In the genomic region with DNA sequence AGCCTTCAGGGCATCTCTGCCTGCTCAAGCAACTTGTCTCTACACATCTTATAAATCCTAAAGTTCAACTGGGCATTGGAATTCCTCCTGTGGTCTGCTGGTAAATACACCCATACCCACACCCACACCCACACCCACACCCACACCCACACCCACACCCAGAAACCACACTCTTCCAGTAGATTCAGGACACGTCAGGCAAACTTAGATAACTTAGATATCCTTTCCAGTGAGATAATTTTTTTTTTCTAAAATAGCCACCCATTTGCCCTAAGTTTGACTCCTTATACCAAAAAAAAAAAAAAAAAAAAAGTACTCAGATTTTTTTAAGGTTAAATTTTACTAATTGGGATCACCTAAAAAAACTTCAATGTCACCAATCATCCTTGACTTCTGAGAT, we compare ENCODE assay signal across 18 mouse cellular contexts.
"Had no signal": no experiment of that assay in that cellular context is flagged by ENCODE, and none has a peak within 500 bp of the region (broad histone marks: within the 10 kb centered on the region; RNA-seq: fewer than 3 reads in every experiment).

No protein-coding gene starts in this region.

- DNase-seq: kidney, adult 11 months; kidney, adult 8-10 months; kidney, postnatal 10 days; kidney, postnatal 36 days; layer of hippocampus, postnatal 36 days; lung, adult 2 months; lung, postnatal 14 days; lung, postnatal 4 days; right cerebral cortex, adult 18-20 months; right cerebral cortex, postnatal 25 days; thymus, postnatal 25 days had no signal

- H3K9me3 ChIP-seq: kidney, embryonic 15.5 days; midbrain, embryonic 12.5 days; midbrain, embryonic 15.5 days; neural tube, embryonic 12.5 days; neural tube, embryonic 15.5 days had no signal

- H3K4me3 ChIP-seq: kidney, embryonic 15.5 days; left cerebral cortex, adult 2 months; midbrain, embryonic 12.5 days; midbrain, embryonic 15.5 days; neural tube, embryonic 12.5 days; neural tube, embryonic 15.5 days had no signal

- H3K4me2 ChIP-seq: kidney, embryonic 15.5 days; midbrain, embryonic 12.5 days; midbrain, embryonic 15.5 days; neural tube, embryonic 12.5 days; neural tube, embryonic 15.5 days had no signal

- H3K27me3 ChIP-seq: kidney, embryonic 15.5 days; midbrain, embryonic 12.5 days; midbrain, embryonic 15.5 days; neural tube, embryonic 12.5 days; neural tube, embryonic 15.5 days had no signal

- H3K4me1 ChIP-seq: kidney, embryonic 15.5 days; midbrain, embryonic 12.5 days; midbrain, embryonic 15.5 days; neural tube, embryonic 12.5 days; neural tube, embryonic 15.5 days had no signal

- H3K27ac ChIP-seq: kidney, embryonic 15.5 days; left cerebral cortex, adult 2 months; midbrain, embryonic 12.5 days; midbrain, embryonic 15.5 days; neural tube, embryonic 12.5 days; neural tube, embryonic 15.5 days had no signal

- H3K36me3 ChIP-seq: kidney, embryonic 15.5 days; midbrain, embryonic 12.5 days; midbrain, embryonic 15.5 days; neural tube, embryonic 12.5 days; neural tube, embryonic 15.5 days had no signal

- ATAC-seq: inflammation-experienced regulatory T-cells, adult 6 months; midbrain, embryonic 15.5 days had no signal

- H3K9ac ChIP-seq: kidney, embryonic 15.5 days; midbrain, embryonic 12.5 days; midbrain, embryonic 15.5 days; neural tube, embryonic 12.5 days; neural tube, embryonic 15.5 days had no signal
